Mouse (Mus musculus) retina, postnatal 7 days (tissue): ENCODE measurements at regions not wholly inside any gene's neighbourhood (a gene's known extent, or its start where the extent isn't known, plus 50 kb on each side); places are given as distances from the start of the nearest gene placed in this dataset.
"Not testable (repeated sequence)": the region's sequence is repeated elsewhere in the genome, so short reads cannot be mapped to it uniquely, and the experiment has no call there.

ENCODE experiments used
- DNase-seq: peaks from one replicate; pipeline ENCODE4 v3.0.0-alpha.2; 2012; ENCODE audit warnings: low read depth, low spot score

DNA sequence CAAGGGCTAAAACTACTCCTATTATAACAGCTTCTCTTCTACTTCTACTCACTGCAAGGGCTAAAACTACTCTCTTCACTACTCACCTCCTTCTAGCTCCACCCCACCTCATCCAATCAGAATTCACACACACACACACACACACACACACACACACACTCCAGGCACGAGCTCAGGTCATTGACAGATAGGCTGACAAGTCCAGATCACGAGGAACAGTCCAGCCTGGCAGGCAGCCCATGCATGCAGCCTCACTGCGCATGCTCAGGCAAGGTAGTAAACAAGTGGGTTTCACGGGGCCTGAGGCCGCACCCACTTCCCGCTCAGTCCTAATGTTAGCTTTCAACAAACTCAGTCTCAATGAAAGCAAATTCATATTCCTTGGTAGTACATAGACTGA is 229.6 kb upstream of the Pld5 start:
- DNase-seq, result not testable (repeated sequence)

- DNase-seq, result no peak
Observed at GRCm38 (mm10) chr1:176499010-176499650, 224.0 kb upstream of the Pld5 start.

GRCm38 (mm10) chr1:176468560-176468959 is 193.4 kb upstream of the Pld5 start:
- DNase-seq, result no peak

DNA sequence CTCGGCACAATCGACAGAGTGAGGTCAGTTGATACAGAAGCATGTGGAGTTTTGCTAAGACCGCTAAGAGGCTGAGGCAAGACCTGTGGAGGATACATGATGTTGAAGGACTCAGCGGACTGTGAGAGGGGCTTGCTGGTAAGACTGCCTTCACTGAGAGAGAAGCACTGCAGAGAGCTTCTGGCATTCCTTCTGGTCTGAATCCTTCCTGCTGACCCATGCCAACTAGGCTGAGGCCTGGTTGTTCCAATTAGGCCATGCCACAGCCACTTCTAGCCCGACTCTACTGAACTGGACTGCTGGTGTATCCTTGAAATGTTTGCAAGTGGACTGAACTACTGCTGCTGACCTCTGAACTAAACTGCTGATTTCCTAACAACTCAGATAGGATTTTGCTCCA is 187.0 kb upstream of the Pld5 start:
- DNase-seq, result no peak

- DNase-seq, result no peak
Observed at GRCm38 (mm10) chr1:176446735-176447134, 171.6 kb upstream of the Pld5 start.

- no peak for DNase-seq
Observed at GRCm38 (mm10) chr1:176443712-176444111, 168.6 kb upstream of the Pld5 start.

GRCm38 (mm10) chr1:176440254-176440653 is 165.1 kb upstream of the Pld5 start:
- no peak for DNase-seq

DNA sequence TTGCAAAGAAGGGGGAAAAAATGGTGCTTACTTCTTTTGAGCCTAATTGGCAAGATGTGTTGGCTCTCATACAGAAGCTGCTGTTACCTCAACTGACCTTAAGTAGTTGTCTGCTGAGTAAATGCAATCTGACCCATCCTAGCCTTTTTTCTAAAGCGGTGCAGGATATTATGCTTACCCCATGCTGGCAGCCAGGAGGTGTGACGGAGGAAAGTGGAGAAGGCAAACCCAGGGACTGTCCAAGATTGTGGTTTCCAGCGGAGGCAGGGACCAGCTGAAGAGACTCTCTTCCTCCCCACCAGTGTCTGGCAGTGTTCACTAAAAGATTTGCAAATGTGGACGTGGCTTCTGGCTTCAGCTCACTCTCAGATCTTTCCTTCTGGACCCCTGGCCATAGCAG is 152.7 kb upstream of the Pld5 start:
- DNase-seq, result no peak

- no peak for DNase-seq
Observed at GRCm38 (mm10) chr1:176427046-176427445, 151.9 kb upstream of the Pld5 start.

DNA sequence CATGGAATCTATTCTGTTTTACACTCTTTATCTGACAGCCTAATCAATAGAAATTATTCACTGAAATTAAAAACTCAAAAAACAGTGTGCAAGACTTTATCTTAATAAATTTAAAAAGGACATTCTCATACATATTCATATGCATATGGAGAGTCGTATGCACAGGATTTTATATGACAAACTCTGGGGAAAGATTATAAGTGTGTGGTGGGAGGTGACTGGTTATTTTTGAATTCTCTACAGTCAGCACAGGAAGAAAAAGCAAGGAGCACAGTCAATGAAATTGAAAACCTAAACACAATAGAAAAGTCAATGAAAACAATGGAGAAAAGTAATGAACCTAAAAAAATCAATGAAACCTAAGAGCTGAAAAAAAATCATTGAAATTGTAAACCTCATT is 142.1 kb upstream of the Pld5 start:
- no peak for DNase-seq

DNA sequence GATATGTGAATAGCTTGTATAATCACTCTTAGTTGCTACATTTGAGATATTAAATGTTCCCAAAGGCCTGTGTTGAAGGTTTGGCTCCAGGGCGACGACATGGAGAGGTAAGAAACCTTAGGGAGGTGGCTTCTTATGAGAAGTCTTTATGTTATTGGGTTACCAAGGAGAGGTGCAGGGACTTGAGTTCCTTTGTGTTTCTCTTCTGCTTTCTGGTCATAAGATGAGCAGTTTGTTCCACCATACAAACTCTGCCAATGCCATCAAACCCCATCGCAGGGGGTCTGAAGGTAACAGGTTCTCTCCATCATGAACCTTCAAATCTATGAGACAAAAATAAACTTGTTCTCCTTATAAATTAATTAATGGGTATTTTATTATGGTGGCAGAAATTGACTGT is 129.0 kb upstream of the Pld5 start:
- no peak for DNase-seq

- DNase-seq, result no peak
Observed at GRCm38 (mm10) chr1:176379645-176380044, 104.5 kb upstream of the Pld5 start.

GRCm38 (mm10) chr1:176366900-176367299 is 91.8 kb upstream of the Pld5 start:
- no peak for DNase-seq

- DNase-seq, result no peak
Observed at GRCm38 (mm10) chr1:176360957-176361356, 85.8 kb upstream of the Pld5 start.

DNA sequence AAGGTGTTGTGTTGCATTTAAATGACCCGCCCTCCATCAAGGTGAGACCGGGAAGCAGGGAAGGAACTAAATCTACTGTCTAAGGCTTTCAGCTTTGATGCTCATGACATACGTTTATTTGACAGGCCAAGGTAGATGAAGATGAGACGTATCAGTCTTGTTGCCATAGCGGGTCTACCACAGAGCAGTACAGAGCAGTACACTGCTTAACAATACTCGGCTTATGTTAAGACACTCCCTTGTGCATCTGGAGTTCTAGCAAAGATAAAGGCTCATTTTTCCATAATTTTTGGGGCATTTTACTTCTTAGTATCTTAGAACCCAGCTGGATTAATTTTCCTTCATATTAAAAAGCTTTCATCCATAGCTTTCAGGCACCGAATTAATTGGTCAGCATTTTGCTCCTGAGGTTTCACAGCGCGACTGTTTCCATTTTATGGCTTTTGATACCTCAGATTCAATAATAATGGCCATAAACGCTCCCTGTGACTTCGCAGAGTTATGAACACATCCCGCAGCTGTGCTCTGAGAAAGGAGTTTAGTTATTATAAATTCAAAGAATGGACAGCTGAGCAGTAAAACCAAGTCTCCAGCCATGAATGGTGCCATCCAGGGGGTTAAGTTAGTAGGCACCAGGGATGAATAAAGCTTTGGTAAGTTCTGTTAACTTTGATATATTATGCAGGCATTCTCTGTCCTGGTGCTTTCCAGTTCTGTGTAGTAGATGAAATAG is 85.0 kb upstream of the Pld5 start:
- DNase-seq, result no peak

DNA sequence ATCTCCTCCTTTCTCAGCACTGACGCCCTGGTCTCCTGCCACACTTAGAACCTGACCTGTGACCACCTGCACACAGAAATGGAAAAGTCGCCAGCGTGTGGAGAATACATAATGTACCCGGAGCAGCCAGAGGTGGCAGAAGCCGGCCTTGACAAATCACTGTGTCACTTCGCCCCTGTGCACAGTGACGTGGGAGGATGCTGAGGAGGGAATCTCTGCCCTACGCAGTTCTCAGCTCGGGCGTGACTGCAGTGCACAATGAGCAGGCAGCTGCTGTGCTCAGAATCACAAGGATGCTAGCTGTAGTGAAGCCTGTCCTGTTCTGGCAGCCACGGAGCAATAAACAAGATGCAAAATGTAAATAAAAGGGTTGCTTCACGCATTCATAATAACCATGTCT is 80.2 kb upstream of the Pld5 start:
- no peak for DNase-seq

DNA sequence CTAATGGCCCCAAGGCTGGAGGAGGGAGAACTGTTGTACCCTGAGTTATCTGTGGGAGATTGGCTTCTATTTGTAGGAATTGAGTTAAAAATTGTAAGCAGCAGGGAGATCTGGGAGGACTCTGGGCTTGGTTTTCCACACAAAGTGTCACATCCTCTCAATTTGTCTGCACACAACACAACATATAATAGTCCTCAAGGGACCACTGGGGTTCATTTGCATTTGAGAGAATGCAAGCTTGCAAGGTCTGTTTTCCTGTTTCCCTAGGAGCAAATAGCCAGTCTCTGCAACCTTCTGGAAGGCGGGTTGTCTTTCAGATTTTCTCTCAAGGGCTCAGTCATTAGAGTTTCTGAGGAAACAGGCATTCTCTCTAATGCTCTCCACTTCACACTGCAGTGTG is 79.8 kb upstream of the Pld5 start:
- DNase-seq, result no peak

DNA sequence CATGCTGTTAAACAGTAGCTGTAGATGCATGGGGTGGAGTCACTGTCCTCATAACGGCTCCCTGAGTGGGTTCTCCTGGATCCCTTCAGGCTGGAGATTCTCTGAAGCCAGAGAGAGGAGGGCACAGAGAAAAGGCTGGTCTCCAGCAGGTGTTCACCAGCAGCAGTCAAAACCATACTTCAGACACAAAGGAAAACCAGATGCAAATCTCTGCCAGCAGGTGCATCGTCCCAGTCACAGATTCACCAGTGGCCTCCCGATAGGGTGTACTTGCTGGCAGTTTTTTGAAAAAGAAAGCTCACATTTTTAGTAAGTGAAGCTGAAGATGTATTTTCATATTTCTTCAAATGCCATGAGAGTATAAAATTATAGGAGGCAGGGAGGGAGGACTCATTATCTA is 77.6 kb upstream of the Pld5 start:
- no peak for DNase-seq

- no peak for DNase-seq
Observed at GRCm38 (mm10) chr1:176349909-176350495, 74.9 kb upstream of the Pld5 start.

GRCm38 (mm10) chr1:176348129-176348528 is 73.0 kb upstream of the Pld5 start:
- no peak for DNase-seq

DNA sequence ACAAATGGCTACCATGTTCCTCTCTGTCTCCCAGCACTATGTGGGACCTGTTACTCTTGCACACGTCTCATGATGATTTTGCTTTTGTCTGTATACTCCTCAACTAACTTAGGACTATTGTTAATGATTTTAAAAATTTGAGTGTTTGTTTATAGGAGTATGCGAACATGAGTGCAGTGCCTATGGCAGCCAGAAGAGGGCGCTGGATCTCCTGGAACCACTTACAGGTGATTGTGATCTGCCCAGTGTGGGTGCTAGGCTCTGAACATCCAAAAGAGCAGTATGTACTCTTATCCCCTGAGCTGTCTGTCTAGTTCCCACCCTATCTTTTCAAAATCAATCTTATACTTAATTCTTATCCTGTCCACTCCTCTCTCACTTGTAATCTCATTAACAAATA is 56.2 kb upstream of the Pld5 start:
- no peak for DNase-seq
